Mouse (Mus musculus): Measurements from ENCODE around the gene Rbm20. TPM values are rescaled to one million over a fixed set of nuclear protein-coding genes. Genes with fewer than 3 reads are reported as not detected.

Rbm20 gene
- 0.83 and 1.1 TPM in 2 replicates for polyA plus RNA-seq (2015; fragmentation: Nextera tagmentation; extraction: Ambion mirVana)

GRCm38 (mm10) chr19:53676718-53677634 is at the start of gene Rbm20:
TSS of gene Rbm20 (plus strand) at chr19:53677306.
- H3K4me1 ChIP-seq (ENCODE audit: control insufficient read depth, insufficient read depth, low read length), result peaks cover 11% of the 10 kb centered on the region
- peak within 1 kb of the TSS; percentile 100 for H3K4me2 ChIP-seq (ENCODE audit: low read depth, low read length)
- H3K27ac ChIP-seq (ENCODE audit: low read length), result no peak within 1 kb of the TSS
- H3K9ac ChIP-seq (ENCODE audit: low read depth, low read length), result peak within 1 kb of the TSS; percentile 65
- WGBS, result under 1% methylated on average over 82 of the region's 82 CpGs
- peak within 1 kb of the TSS; percentile 67 for H3K4me3 ChIP-seq (ENCODE audit: low read length)
- H3K27me3 ChIP-seq (replicated peaks; ENCODE audit: control insufficient read depth, insufficient read depth, low read length), result peaks cover 48% of the 10 kb centered on the region
- no peaks in the 10 kb centered on the region for H3K9me3 ChIP-seq (ENCODE audit: control insufficient read depth, low read length)
- ATAC-seq, result peak; percentile 63
- H3K36me3 ChIP-seq (ENCODE audit: control insufficient read depth, insufficient read depth, low read length), result no peaks in the 10 kb centered on the region

GRCm38 (mm10) chr19:53638041-53638440 is 39.1 kb upstream of the Rbm20 start:
- no peak overlapping the region for H3K4me3 ChIP-seq (ENCODE audit: low read length)
- no peaks in the 10 kb centered on the region for H3K4me1 ChIP-seq (ENCODE audit: control insufficient read depth, insufficient read depth, low read length)
- H3K36me3 ChIP-seq (ENCODE audit: control insufficient read depth, insufficient read depth, low read length), result peaks cover 15% of the 10 kb centered on the region
- no peaks in the 10 kb centered on the region for H3K27me3 ChIP-seq (replicated peaks; ENCODE audit: control insufficient read depth, insufficient read depth, low read length)
- no peak overlapping the region for H3K27ac ChIP-seq (ENCODE audit: low read length)
- H3K9me3 ChIP-seq (ENCODE audit: control insufficient read depth, low read length), result no peaks in the 10 kb centered on the region
- WGBS, result 96% methylated on average over 2 of the region's 2 CpGs
- H3K4me2 ChIP-seq (ENCODE audit: low read depth, low read length), result no peak overlapping the region
- ATAC-seq, result no peak
- H3K9ac ChIP-seq (ENCODE audit: low read depth, low read length), result no peak overlapping the region

- no peak for ATAC-seq
- Histone ChIP-seq H3K4me1 (ENCODE audit: control insufficient read depth, insufficient read depth, low read length) (no peaks in the 10 kb centered on the region), H3K9ac (ENCODE audit: low read depth, low read length) (no peak overlapping the region), H3K27ac (ENCODE audit: low read length) (no peak overlapping the region), H3K9me3 (ENCODE audit: control insufficient read depth, low read length) (no peaks in the 10 kb centered on the region), H3K27me3 (replicated peaks; ENCODE audit: control insufficient read depth, insufficient read depth, low read length) (no peaks in the 10 kb centered on the region), H3K36me3 (ENCODE audit: control insufficient read depth, insufficient read depth, low read length) (peaks cover 15% of the 10 kb centered on the region), H3K4me3 (ENCODE audit: low read length) (no peak overlapping the region), H3K4me2 (ENCODE audit: low read depth, low read length) (no peak overlapping the region)
- 88% methylated on average over 8 of the region's 8 CpGs for WGBS
These were observed 38.4 kb upstream of the Rbm20 start for GRCm38 (mm10) chr19:53638727-53639126.

- H3K9me3 ChIP-seq (ENCODE audit: control insufficient read depth, low read length), result no peaks in the 10 kb centered on the region
- H3K4me1 ChIP-seq (ENCODE audit: control insufficient read depth, insufficient read depth, low read length), result no peaks in the 10 kb centered on the region
- no peak for ATAC-seq
- H3K36me3 ChIP-seq (ENCODE audit: control insufficient read depth, insufficient read depth, low read length), result peaks cover 17% of the 10 kb centered on the region
- no peak overlapping the region for H3K4me2 ChIP-seq (ENCODE audit: low read depth, low read length)
- 87% methylated on average over 9 of the region's 9 CpGs for WGBS
- H3K4me3 ChIP-seq (ENCODE audit: low read length), result no peak overlapping the region
- H3K27ac ChIP-seq (ENCODE audit: low read length), result no peak overlapping the region
- H3K27me3 ChIP-seq (replicated peaks; ENCODE audit: control insufficient read depth, insufficient read depth, low read length), result no peaks in the 10 kb centered on the region
- H3K9ac ChIP-seq (ENCODE audit: low read depth, low read length), result no peak overlapping the region
These were observed 33.0 kb upstream of the Rbm20 start for GRCm38 (mm10) chr19:53644020-53644595.

GRCm38 (mm10) chr19:53647301-53647700 is 29.8 kb upstream of the Rbm20 start:
- H3K9me3 ChIP-seq (ENCODE audit: control insufficient read depth, low read length), result no peaks in the 10 kb centered on the region
- peaks cover 12% of the 10 kb centered on the region for H3K36me3 ChIP-seq (ENCODE audit: control insufficient read depth, insufficient read depth, low read length)
- H3K27ac ChIP-seq (ENCODE audit: low read length), result no peak overlapping the region
- no peak overlapping the region for H3K9ac ChIP-seq (ENCODE audit: low read depth, low read length)
- no peak overlapping the region for H3K4me2 ChIP-seq (ENCODE audit: low read depth, low read length)
- ATAC-seq, result no peak
- H3K4me3 ChIP-seq (ENCODE audit: low read length), result no peak overlapping the region
- H3K27me3 ChIP-seq (replicated peaks; ENCODE audit: control insufficient read depth, insufficient read depth, low read length), result no peaks in the 10 kb centered on the region
- WGBS, result 83% methylated on average over 9 of the region's 9 CpGs
- H3K4me1 ChIP-seq (ENCODE audit: control insufficient read depth, insufficient read depth, low read length), result 0 out of 2 replicates have a peak, but pooled peaks cover 4% of the 10 kb centered on the region

- ATAC-seq, result no peak
- H3K27me3 ChIP-seq (replicated peaks; ENCODE audit: control insufficient read depth, insufficient read depth, low read length), result no peaks in the 10 kb centered on the region
- WGBS, result 32% methylated on average over 5 of the region's 5 CpGs
These were observed 29.1 kb upstream of the Rbm20 start for GRCm38 (mm10) chr19:53648056-53648455.

GRCm38 (mm10) chr19:53648802-53649236 is 28.3 kb upstream of the Rbm20 start:
- Histone ChIP-seq H3K4me2 (ENCODE audit: low read depth, low read length) (no peak overlapping the region), H3K27me3 (replicated peaks; ENCODE audit: control insufficient read depth, insufficient read depth, low read length) (no peaks in the 10 kb centered on the region), H3K9me3 (ENCODE audit: control insufficient read depth, low read length) (no peaks in the 10 kb centered on the region), H3K27ac (ENCODE audit: low read length) (0 out of 2 replicates have a peak overlapping the region, but pooled peaks have one; percentile 4), H3K9ac (ENCODE audit: low read depth, low read length) (no peak overlapping the region; the same call in 1 of the 2 replicates), H3K36me3 (ENCODE audit: control insufficient read depth, insufficient read depth, low read length) (peaks cover 12% of the 10 kb centered on the region; the same call in 1 of the 2 replicates), H3K4me3 (ENCODE audit: low read length) (no peak overlapping the region), H3K4me1 (ENCODE audit: control insufficient read depth, insufficient read depth, low read length) (0 out of 2 replicates have a peak, but pooled peaks cover 4% of the 10 kb centered on the region)
- ATAC-seq, result peak; percentile 62
- 34% methylated on average over 10 of the region's 10 CpGs for WGBS

More at GRCm38 (mm10) chr19:53648056-53648455, 29.1 kb upstream of the Rbm20 start:
- Histone ChIP-seq H3K4me2 (ENCODE audit: low read depth, low read length) (no peak overlapping the region), H3K36me3 (ENCODE audit: control insufficient read depth, insufficient read depth, low read length) (peaks cover 12% of the 10 kb centered on the region; the same call in 1 of the 2 replicates), H3K27ac (ENCODE audit: low read length) (no peak overlapping the region), H3K9ac (ENCODE audit: low read depth, low read length) (no peak overlapping the region), H3K9me3 (ENCODE audit: control insufficient read depth, low read length) (no peaks in the 10 kb centered on the region), H3K4me3 (ENCODE audit: low read length) (no peak overlapping the region), H3K4me1 (ENCODE audit: control insufficient read depth, insufficient read depth, low read length) (0 out of 2 replicates have a peak, but pooled peaks cover 4% of the 10 kb centered on the region)

GRCm38 (mm10) chr19:53649361-53649760 is 27.7 kb upstream of the Rbm20 start:
- peaks cover 9% of the 10 kb centered on the region; the same call in 1 of the 2 replicates for H3K36me3 ChIP-seq (ENCODE audit: control insufficient read depth, insufficient read depth, low read length)
- H3K4me3 ChIP-seq (ENCODE audit: low read length), result no peak overlapping the region
- no peak for ATAC-seq
- WGBS, result 87% methylated on average over 6 of the region's 6 CpGs
- no peak overlapping the region for H3K9ac ChIP-seq (ENCODE audit: low read depth, low read length)
- 0 out of 2 replicates have a peak overlapping the region, but pooled peaks have one; percentile 4 for H3K27ac ChIP-seq (ENCODE audit: low read length)
- 0 out of 2 replicates have a peak, but pooled peaks cover 6% of the 10 kb centered on the region for H3K4me1 ChIP-seq (ENCODE audit: control insufficient read depth, insufficient read depth, low read length)
- no peak overlapping the region for H3K4me2 ChIP-seq (ENCODE audit: low read depth, low read length)
- no peaks in the 10 kb centered on the region for H3K9me3 ChIP-seq (ENCODE audit: control insufficient read depth, low read length)
- no peaks in the 10 kb centered on the region for H3K27me3 ChIP-seq (replicated peaks; ENCODE audit: control insufficient read depth, insufficient read depth, low read length)

- Histone ChIP-seq H3K36me3 (ENCODE audit: control insufficient read depth, insufficient read depth, low read length) (peaks cover 7% of the 10 kb centered on the region; the same call in 1 of the 2 replicates), H3K4me2 (ENCODE audit: low read depth, low read length) (no peak overlapping the region), H3K9me3 (ENCODE audit: control insufficient read depth, low read length) (no peaks in the 10 kb centered on the region), H3K9ac (ENCODE audit: low read depth, low read length) (no peak overlapping the region), H3K4me1 (ENCODE audit: control insufficient read depth, insufficient read depth, low read length) (0 out of 2 replicates have a peak, but pooled peaks cover 6% of the 10 kb centered on the region), H3K27ac (ENCODE audit: low read length) (no peak overlapping the region), H3K27me3 (replicated peaks; ENCODE audit: control insufficient read depth, insufficient read depth, low read length) (no peaks in the 10 kb centered on the region), H3K4me3 (ENCODE audit: low read length) (no peak overlapping the region)
- 0 out of 2 replicates have a peak, but pooled peaks have one; percentile 23 for ATAC-seq
- WGBS, result 34% methylated on average over 5 of the region's 5 CpGs
These were observed 27.3 kb upstream of the Rbm20 start for GRCm38 (mm10) chr19:53649802-53650201.
